Mouse (Mus musculus) heart, adult 8-10 months (tissue): Measurements from ENCODE around the gene Abt1. TPM values are rescaled to one million over a fixed set of nuclear protein-coding genes. Genes with fewer than 3 reads are reported as not detected.

Experiments used
- total RNA-seq, 4 experiments: library from RNA; stranded (reverse); gene quantifications; 2 replicates each; pipeline ENCODE4 v1.2.4; 2022

Abt1 gene
- total RNA-seq, 4 experiments from 2014 or later, result 4.1 to 4.8 (median 4.7) TPM

Other genes starting within 250 kb of the Abt1 start
- not detected for gene Vmn1r220, start 235.9 kb downstream of the Abt1 start, total RNA-seq
- not detected for gene Vmn1r221, start 209.7 kb downstream of the Abt1 start, total RNA-seq
- gene Vmn1r222, start 187.9 kb downstream of the Abt1 start, total RNA-seq, result not detected
- not detected for gene Vmn1r223, start 176.7 kb downstream of the Abt1 start, total RNA-seq
- 10 to 100 TPM; 12.3 to 15.4 (median 14.7) TPM for gene Zfp322a, start 54.7 kb downstream of the Abt1 start, total RNA-seq
- gene Btn1a1, start 42.0 kb upstream of the Abt1 start, total RNA-seq, result not detected
- gene Btn2a2, start 65.0 kb upstream of the Abt1 start, total RNA-seq, result not detected
- gene Hist1h4h, start 107.2 kb upstream of the Abt1 start, total RNA-seq, result 100 to 1,000 TPM; 231 to 254 (median 246) TPM
- gene Hist1h2af, start 110.0 kb upstream of the Abt1 start, total RNA-seq, result 10 to 100 TPM in 1 of 4 experiments, 1 to 10 TPM in 3; 2.4 to 17.9 (median 5.5) TPM
- gene Hist1h3g, start 111.6 kb upstream of the Abt1 start, total RNA-seq, result 1 to 10 TPM; 3.4 to 5.0 (median 3.8) TPM
- gene Hist1h2bh, start 119.5 kb upstream of the Abt1 start, total RNA-seq, result 1 to 10 TPM in 2 of 4 experiments, under 1 TPM in 2; 0.91 to 1.3 (median 1.1) TPM
- gene Hist1h3f, start 120.2 kb upstream of the Abt1 start, total RNA-seq, result 1 to 10 TPM; 4.6 to 6.3 (median 5.7) TPM
- 10 to 100 TPM; 18.8 to 31.0 (median 26.5) TPM for gene Hist1h4f, start 127.8 kb upstream of the Abt1 start, total RNA-seq
- 1 to 10 TPM; 1.2 to 1.5 (median 1.4) TPM for gene Hist1h1d, start 129.4 kb upstream of the Abt1 start, total RNA-seq
- gene Hist1h3e, start 138.5 kb upstream of the Abt1 start, total RNA-seq, result 10 to 100 TPM; 13.1 to 17.7 (median 13.5) TPM
- 1 to 10 TPM in 3 of 4 experiments, not detected in 1; 1.4 to 4.9 (median 1.6) TPM for gene Hist1h2ae, start 147.4 kb upstream of the Abt1 start, total RNA-seq
- gene Hist1h2bg, start 147.5 kb upstream of the Abt1 start, total RNA-seq, result 10 to 100 TPM; 18.1 to 34.4 (median 24.0) TPM
- gene Hist1h2bf, start 150.3 kb upstream of the Abt1 start, total RNA-seq, result 10 to 100 TPM in 2 of 4 experiments, 1 to 10 TPM in 2; 5.9 to 13.7 (median 10.7) TPM
- 1 to 10 TPM; 1.8 to 4.3 (median 2.7) TPM for gene Hist1h2ad, start 150.5 kb upstream of the Abt1 start, total RNA-seq
- gene Hist1h3d, start 151.9 kb upstream of the Abt1 start, total RNA-seq, result 1 to 10 TPM; 1.1 to 4.0 (median 2.0) TPM
- gene Hist1h4d, start 157.7 kb upstream of the Abt1 start, total RNA-seq, result 10 to 100 TPM; 42.4 to 50.0 (median 46.1) TPM
- gene Hist1h2be, start 197.3 kb upstream of the Abt1 start, total RNA-seq, result 10 to 100 TPM; 11.6 to 13.8 (median 12.6) TPM
- gene Hist1h1e, start 198.7 kb upstream of the Abt1 start, total RNA-seq, result 10 to 100 TPM; 27.4 to 44.8 (median 35.5) TPM